ENCODE assay signal across 8 mouse cellular contexts in the genomic region with DNA sequence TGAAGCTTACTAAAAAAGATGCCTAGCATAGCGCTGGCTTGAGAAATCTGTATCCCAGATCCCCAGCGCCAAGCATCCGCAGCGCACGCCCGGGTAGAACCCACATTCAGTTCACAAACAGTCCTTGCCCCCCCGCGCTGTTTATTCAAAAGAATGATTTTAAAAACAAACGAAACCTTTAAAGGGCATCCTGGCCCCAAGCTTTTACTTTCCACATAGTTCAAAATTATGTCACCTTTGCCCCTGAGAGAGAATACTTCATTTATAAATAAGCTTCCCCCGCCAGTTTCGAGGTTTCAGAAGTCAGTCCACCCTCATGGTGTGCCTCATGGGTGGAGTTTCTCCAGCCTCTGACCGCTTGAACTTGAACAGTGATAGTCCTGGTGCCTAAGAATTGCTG. TPM values are rescaled to one million over a fixed set of nuclear protein-coding genes. Genes with fewer than 3 reads are reported as not detected.
DNase-seq lines count a peak whose midpoint lies in the region; ATAC-seq lines count a peak whose summit lies in the region.

No protein-coding gene starts in this region.

- H3K9me3 ChIP-seq in neural tube, embryonic 11.5 days (ENCODE audit: control insufficient read depth, low read length) = no peaks in the 10 kb centered on the region
- H3K9me3 ChIP-seq in forebrain, embryonic 14.5 days (replicated peaks; ENCODE audit: control insufficient read depth, low read length) = no peaks in the 10 kb centered on the region
- no peaks in the 10 kb centered on the region for H3K9me3 ChIP-seq in limb, embryonic 12.5 days
- H3K9me3 ChIP-seq in neural tube, embryonic 14.5 days (ENCODE audit: control insufficient read depth, low read length) = no peaks in the 10 kb centered on the region

- H3K27ac ChIP-seq in neural tube, embryonic 11.5 days (ENCODE audit: low read depth, low read length) = no peak overlapping the region
- no peak overlapping the region for H3K27ac ChIP-seq in forebrain, embryonic 14.5 days (ENCODE audit: low read depth, low read length)
- H3K27ac ChIP-seq in limb, embryonic 12.5 days = no peak overlapping the region
- no peak overlapping the region for H3K27ac ChIP-seq in neural tube, embryonic 14.5 days (ENCODE audit: low read depth, low read length)

- peaks cover 3% of the 10 kb centered on the region; the same call in 1 of the 2 replicates for H3K4me1 ChIP-seq in neural tube, embryonic 11.5 days (ENCODE audit: control insufficient read depth, insufficient read depth, low read length)
- H3K4me1 ChIP-seq in forebrain, embryonic 14.5 days (ENCODE audit: control insufficient read depth, insufficient read depth, low read length) = peaks cover 4% of the 10 kb centered on the region; the same call in 1 of the 2 replicates
- peaks cover 11% of the 10 kb centered on the region; the same call in 1 of the 2 replicates for H3K4me1 ChIP-seq in limb, embryonic 12.5 days (replicated peaks)
- H3K4me1 ChIP-seq in neural tube, embryonic 14.5 days (ENCODE audit: control insufficient read depth, insufficient read depth, low read length) = peaks cover 6% of the 10 kb centered on the region; the same call in 1 of the 2 replicates

- H3K4me2 ChIP-seq in neural tube, embryonic 11.5 days (ENCODE audit: low read depth) = peak overlapping the region; percentile 97
- H3K4me2 ChIP-seq in forebrain, embryonic 14.5 days (ENCODE audit: low read length) = peak overlapping the region; percentile 99
- peak overlapping the region; percentile 98 for H3K4me2 ChIP-seq in limb, embryonic 12.5 days
- peak overlapping the region; percentile 85 for H3K4me2 ChIP-seq in neural tube, embryonic 14.5 days (ENCODE audit: low read depth, low read length)

- DNase-seq in neural tube, embryonic 11.5 days (ENCODE audit: low spot score) = no peak
- no peak for DNase-seq in neural tube, embryonic 10.5 days (ENCODE audit: extremely low spot score, low spot score)
- DNase-seq in forebrain, embryonic 14.5 days (ENCODE audit: low spot score) = no peak
- DNase-seq in left cerebral cortex, postnatal 14 days (ENCODE audit: low spot score in 2 of 2) = no peak

- intact Hi-C loops in left cerebral cortex, postnatal 14 days (cut with DNase I) = loop anchor here (5.0 kb wide), 3 partner anchors 66 to 179 kb away; partner anchors contain the start of gene Fam81a

- H3K9ac ChIP-seq in neural tube, embryonic 11.5 days (ENCODE audit: low read length) = no peak overlapping the region; the same call in 1 of the 2 replicates
- H3K9ac ChIP-seq in forebrain, embryonic 14.5 days (ENCODE audit: low read length) = peak overlapping the region; percentile 59; the same call in 1 of the 2 replicates
- H3K9ac ChIP-seq in limb, embryonic 12.5 days (replicated peaks) = peak overlapping the region; percentile 85; the same call in 1 of the 2 replicates
- H3K9ac ChIP-seq in neural tube, embryonic 14.5 days (replicated peaks; ENCODE audit: low read depth, low read length) = peak overlapping the region; percentile 47; the same call in 1 of the 2 replicates

- no peak for ATAC-seq in neural tube, embryonic 11.5 days (ENCODE audit: insufficient read depth, low FRiP score, low TSS enrichment)
- ATAC-seq in forebrain, embryonic 14.5 days = no peak
- no peak for ATAC-seq in limb, embryonic 12.5 days (ENCODE audit: insufficient number of reproducible peaks, insufficient read depth, low FRiP score, low TSS enrichment, low read depth)
- no peak for ATAC-seq in neural tube, embryonic 14.5 days (ENCODE audit: low read depth)
- ATAC-seq in inflammation-experienced regulatory T-cells, adult 6 months = no peak
- no peak for ATAC-seq in cerebellum, adult (ENCODE audit: insufficient number of reproducible peaks, low FRiP score, low TSS enrichment)

- H3K36me3 ChIP-seq in neural tube, embryonic 11.5 days (ENCODE audit: control insufficient read depth, insufficient read depth, low read length) = no peaks in the 10 kb centered on the region
- H3K36me3 ChIP-seq in forebrain, embryonic 14.5 days (ENCODE audit: control insufficient read depth, insufficient read depth, low read length) = no peaks in the 10 kb centered on the region
- no peaks in the 10 kb centered on the region for H3K36me3 ChIP-seq in limb, embryonic 12.5 days
- no peaks in the 10 kb centered on the region for H3K36me3 ChIP-seq in neural tube, embryonic 14.5 days (ENCODE audit: control insufficient read depth, insufficient read depth, low read length)

- 20% methylated on average over 12 of the region's 12 CpGs for WGBS in neural tube, embryonic 11.5 days
- 24% methylated on average over 12 of the region's 12 CpGs for WGBS in forebrain, embryonic 14.5 days
- WGBS in limb, embryonic 12.5 days = 18% methylated on average over 12 of the region's 12 CpGs
- WGBS in neural tube, embryonic 14.5 days = 15% methylated on average over 12 of the region's 12 CpGs

- peak overlapping the region; percentile 61 for H3K4me3 ChIP-seq in neural tube, embryonic 11.5 days (ENCODE audit: low read depth, low read length)
- H3K4me3 ChIP-seq in forebrain, embryonic 14.5 days (ENCODE audit: low read depth, low read length) = peak overlapping the region; percentile 55
- H3K4me3 ChIP-seq in limb, embryonic 12.5 days (replicated peaks) = peak overlapping the region; percentile 82
- peak overlapping the region; percentile 46 for H3K4me3 ChIP-seq in neural tube, embryonic 14.5 days (ENCODE audit: low read depth, low read length)

- H3K27me3 ChIP-seq in neural tube, embryonic 11.5 days (ENCODE audit: control insufficient read depth, insufficient read depth, low read length) = no peaks in the 10 kb centered on the region
- no peaks in the 10 kb centered on the region for H3K27me3 ChIP-seq in forebrain, embryonic 14.5 days (replicated peaks; ENCODE audit: control insufficient read depth, insufficient read depth, low read length)
- H3K27me3 ChIP-seq in limb, embryonic 12.5 days = no peaks in the 10 kb centered on the region; the same call in 1 of the 2 replicates
- 0 out of 2 replicates have a peak, but pooled peaks cover 2% of the 10 kb centered on the region for H3K27me3 ChIP-seq in neural tube, embryonic 14.5 days (ENCODE audit: control insufficient read depth, insufficient read depth, low read length)

RNA-seq across cellular contexts. Expression of gene Myo1e, which starts 1.6 kb away (rescaled TPM):
- polyA plus RNA-seq in neural tube, embryonic 11.5 days (2014; fragmentation: Nextera tagmentation; extraction: Ambion mirVana) = 10.0 and 10.7 TPM in 2 replicates
- polyA plus RNA-seq in forebrain, embryonic 14.5 days (2014; fragmentation: Nextera tagmentation; extraction: Ambion mirVana) = 4.1 and 6.0 TPM in 2 replicates
- 24.6 and 26.8 TPM in 2 replicates for polyA plus RNA-seq in limb, embryonic 12.5 days (2016; fragmentation: Nextera tagmentation; extraction: Ambion mirVana)
- polyA plus RNA-seq in neural tube, embryonic 14.5 days (2014; fragmentation: Nextera tagmentation; extraction: Ambion mirVana) = 3.6 and 6.4 TPM in 2 replicates
- polyA plus RNA-seq in inflammation-experienced regulatory T-cells, adult 6 months (2017; shearing (Covaris generic)) = 10 to 100 TPM; 25.0 to 41.4 (median 29.7) TPM
- 10 to 100 TPM; 12.3 to 13.7 TPM for total RNA-seq in left cerebral cortex, postnatal 14 days (2021)
